Mouse (Mus musculus) neural tube, embryonic 15.5 days (tissue): Measurements from ENCODE around the gene Usp24. TPM values are rescaled to one million over a fixed set of nuclear protein-coding genes. Genes with fewer than 3 reads are reported as not detected.

Experiments
- ATAC-seq: fragments of 200-750 bp; cut with Nextera tagmentation; 2 replicates; pipeline ENCODE4 v1.8.0; 2017; ENCODE audit warnings: mild to moderate bottlenecking, moderate TSS enrichment, moderate library complexity; ENCODE audit not compliant: low FRiP score
- H3K27ac ChIP-seq: fragments of 300-500 bp; sonication (generic); replicated peaks from 2 replicates; pipeline ENCODE4 v1.5.1; 2015; ENCODE audit warnings: mild to moderate bottlenecking, inconsistent platforms
- H3K27me3 ChIP-seq: fragments of 300-500 bp; sonication (generic); replicated peaks from 2 replicates; pipeline ENCODE4 v1.6.1; 2015; ENCODE audit warnings: inconsistent platforms
- H3K36me3 ChIP-seq: fragments of 300-500 bp; sonication (generic); 2 replicates; pipeline ENCODE4 v1.6.1; 2015; ENCODE audit warnings: inconsistent platforms
- H3K4me1 ChIP-seq: fragments of 300-500 bp; sonication (generic); 2 replicates; pipeline ENCODE4 v1.6.1; 2015; ENCODE audit warnings: inconsistent platforms
- H3K4me2 ChIP-seq: fragments of 300-500 bp; sonication (generic); 2 replicates; pipeline ENCODE4 v1.6.1; 2015; ENCODE audit warnings: inconsistent platforms, mild to moderate bottlenecking, moderate library complexity
- H3K4me3 ChIP-seq: fragments of 300-500 bp; sonication (generic); replicated peaks from 2 replicates; pipeline ENCODE4 v1.5.1; 2015; ENCODE audit warnings: mild to moderate bottlenecking, inconsistent platforms
- H3K9ac ChIP-seq: fragments of 300-500 bp; sonication (generic); replicated peaks from 2 replicates; pipeline ENCODE4 v1.6.1; 2015; ENCODE audit warnings: mild to moderate bottlenecking, inconsistent platforms
- H3K9me3 ChIP-seq: fragments of 300-500 bp; sonication (generic); replicated peaks from 2 replicates; pipeline ENCODE4 v1.6.1; 2016; ENCODE audit warnings: inconsistent platforms
- WGBS: fragments of 180-500 bp; shearing (Covaris S2); methylation state at CpG from one replicate; pipeline ENCODE4 v1.1.7; 2015; ENCODE audit warnings: mixed read lengths; 5-methylcytosine and 5-hydroxymethylcytosine counted together
- polyA plus RNA-seq: library from polyadenylated mRNA; unstranded; fragments of >200 nt; fragmentation: Nextera tagmentation; extraction: Ambion mirVana; gene quantifications from 2 replicates; pipeline ENCODE4 v1.2.1, GENCODE M21; 2015

Usp24 gene
- polyA plus RNA-seq, 1 experiment from 2014 or later = 7.4 TPM

DNA sequence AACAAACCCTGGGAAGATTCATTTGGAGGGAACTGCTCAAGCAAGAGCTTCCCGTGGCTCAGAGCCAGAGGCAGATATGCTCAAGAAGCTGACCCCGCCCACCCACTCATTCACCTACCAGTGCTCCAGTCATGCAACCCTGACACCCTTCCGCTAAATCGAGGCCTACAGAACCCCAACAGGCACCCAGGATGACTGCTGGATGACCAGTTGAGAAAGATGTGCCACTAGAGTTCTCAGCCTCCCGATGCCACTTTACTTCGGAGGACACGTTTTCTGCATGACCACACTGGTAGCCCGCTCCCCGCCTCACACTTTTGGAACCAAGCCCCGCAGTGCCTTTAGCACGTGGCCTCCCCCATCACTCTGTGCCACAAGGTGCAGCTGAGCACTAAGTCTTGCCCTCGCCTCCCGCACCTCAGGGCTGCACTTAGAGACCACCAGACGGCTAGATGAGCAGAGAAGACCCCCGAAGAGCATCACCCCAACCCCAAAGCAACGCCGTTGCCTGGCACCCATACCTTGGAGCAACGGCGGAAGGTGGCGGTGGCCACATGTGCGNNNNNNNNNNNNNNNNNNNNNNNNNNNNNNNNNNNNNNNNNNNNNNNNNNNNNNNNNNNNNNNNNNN, 147.3 kb downstream of the Usp24 start:
- H3K4me1 ChIP-seq = peaks cover 21% of the 10 kb centered on the region
- peak overlapping the region; percentile 86 for H3K4me2 ChIP-seq
- no peak overlapping the region for H3K27ac ChIP-seq
- WGBS = 18% methylated on average over 21 of the region's 21 CpGs
- H3K36me3 ChIP-seq = no peaks in the 10 kb centered on the region
- peaks cover 35% of the 10 kb centered on the region for H3K27me3 ChIP-seq
- peak; percentile 19; the same call in 1 of the 2 replicates for ATAC-seq
- peak overlapping the region; percentile 45 for H3K4me3 ChIP-seq
- peak overlapping the region; percentile 60 for H3K9ac ChIP-seq
- no peaks in the 10 kb centered on the region for H3K9me3 ChIP-seq

GRCm38 (mm10) chr4:106467420-106468110, 151.6 kb downstream of the Usp24 start:
- peaks cover 28% of the 10 kb centered on the region for H3K27me3 ChIP-seq
- H3K9ac ChIP-seq = no peak overlapping the region
- no peak overlapping the region for H3K4me2 ChIP-seq
- ATAC-seq = no peak
- peaks cover 21% of the 10 kb centered on the region for H3K4me1 ChIP-seq
- H3K9me3 ChIP-seq = no peaks in the 10 kb centered on the region
- no peaks in the 10 kb centered on the region for H3K36me3 ChIP-seq
- no peak overlapping the region for H3K4me3 ChIP-seq
- no peak overlapping the region for H3K27ac ChIP-seq
- WGBS = 83% methylated on average over 13 of the region's 13 CpGs

- H3K4me1 ChIP-seq = no peaks in the 10 kb centered on the region
- H3K36me3 ChIP-seq = no peaks in the 10 kb centered on the region
- H3K4me3 ChIP-seq = no peak overlapping the region
- no peaks in the 10 kb centered on the region for H3K9me3 ChIP-seq
- H3K27me3 ChIP-seq = no peaks in the 10 kb centered on the region
- ATAC-seq = no peak
- no peak overlapping the region for H3K4me2 ChIP-seq
- H3K9ac ChIP-seq = no peak overlapping the region
- H3K27ac ChIP-seq = no peak overlapping the region
- WGBS = 84% methylated on average over 5 of the region's 5 CpGs
Observed at GRCm38 (mm10) chr4:106470921-106471320, 154.9 kb downstream of the Usp24 start.

GRCm38 (mm10) chr4:106472335-106472734, 156.3 kb downstream of the Usp24 start:
- WGBS = 20% methylated on average over 3 of the region's 3 CpGs

DNA sequence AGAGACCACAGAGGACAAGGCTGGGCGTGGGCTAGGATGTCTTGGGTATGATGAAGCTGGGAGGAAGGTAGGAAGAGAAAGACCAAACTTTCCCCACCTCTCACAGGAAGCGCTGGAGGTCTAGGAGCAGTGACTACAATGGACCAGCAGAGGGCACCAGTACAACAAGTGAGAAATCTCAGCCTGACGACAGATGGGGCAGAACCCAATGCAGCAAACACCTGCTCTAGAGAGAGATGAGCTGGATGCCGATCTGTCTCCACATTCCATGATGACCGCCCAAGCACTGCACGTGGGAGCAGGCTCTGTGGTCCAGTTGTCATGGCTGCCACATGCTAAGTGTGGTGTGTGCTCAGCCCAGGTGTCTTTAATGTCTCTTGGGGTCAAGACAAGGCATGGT, 158.2 kb downstream of the Usp24 start:
- Histone ChIP-seq H3K27ac (no peak overlapping the region), H3K4me2 (no peak overlapping the region)
- 4% methylated on average over 6 of the region's 6 CpGs for WGBS

More at GRCm38 (mm10) chr4:106472335-106472734, 156.3 kb downstream of the Usp24 start:
- H3K27me3 ChIP-seq = no peaks in the 10 kb centered on the region
- H3K36me3 ChIP-seq = no peaks in the 10 kb centered on the region
- H3K4me1 ChIP-seq = no peaks in the 10 kb centered on the region
- H3K4me3 ChIP-seq = no peak overlapping the region
- no peak overlapping the region for H3K9ac ChIP-seq
- H3K27ac ChIP-seq = no peak overlapping the region
- H3K9me3 ChIP-seq = no peaks in the 10 kb centered on the region
- peak; percentile 61; the same call in 1 of the 2 replicates for ATAC-seq
- no peak overlapping the region for H3K4me2 ChIP-seq

DNA sequence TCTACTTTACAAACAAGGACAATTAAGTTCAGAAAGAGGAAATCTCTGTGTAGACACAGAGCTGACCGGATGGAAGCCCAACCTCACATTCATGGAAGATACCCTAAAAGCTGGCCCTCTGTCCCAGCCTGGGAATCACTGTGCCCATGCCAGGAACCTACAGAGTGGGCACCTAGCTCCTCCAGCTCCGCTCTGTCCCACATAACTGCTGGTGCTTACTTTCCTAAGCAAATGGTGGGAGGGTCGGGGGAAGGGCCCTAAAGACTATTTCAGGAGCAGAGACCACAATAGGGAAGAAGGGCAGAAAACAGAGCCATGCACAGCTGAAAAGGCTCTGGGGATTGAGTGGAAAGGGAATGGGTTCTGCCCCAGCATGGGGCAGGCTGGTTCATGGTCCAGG, 164.5 kb downstream of the Usp24 start:
- no peak overlapping the region for H3K4me2 ChIP-seq
- H3K36me3 ChIP-seq = no peaks in the 10 kb centered on the region
- 67% methylated on average over 3 of the region's 3 CpGs for WGBS
- no peaks in the 10 kb centered on the region for H3K27me3 ChIP-seq
- no peak overlapping the region for H3K9ac ChIP-seq
- H3K4me1 ChIP-seq = 0 out of 2 replicates have a peak, but pooled peaks cover 2% of the 10 kb centered on the region
- no peak overlapping the region for H3K27ac ChIP-seq
- ATAC-seq = no peak
- no peak overlapping the region for H3K4me3 ChIP-seq
- no peaks in the 10 kb centered on the region for H3K9me3 ChIP-seq

More for the DNA sequence above, 158.2 kb downstream of the Usp24 start:
- Histone ChIP-seq H3K4me3 (no peak overlapping the region), H3K27me3 (no peaks in the 10 kb centered on the region), H3K36me3 (no peaks in the 10 kb centered on the region), H3K9me3 (no peaks in the 10 kb centered on the region), H3K4me1 (no peaks in the 10 kb centered on the region), H3K9ac (no peak overlapping the region)
- peak; percentile 29 for ATAC-seq

- Histone ChIP-seq H3K4me1 (0 out of 2 replicates have a peak, but pooled peaks cover 2% of the 10 kb centered on the region), H3K4me2 (no peak overlapping the region), H3K9me3 (no peaks in the 10 kb centered on the region), H3K27ac (no peak overlapping the region), H3K4me3 (no peak overlapping the region), H3K27me3 (no peaks in the 10 kb centered on the region), H3K36me3 (no peaks in the 10 kb centered on the region), H3K9ac (no peak overlapping the region)
- ATAC-seq = no peak
- 34% methylated on average over 7 of the region's 7 CpGs for WGBS
Observed at GRCm38 (mm10) chr4:106483215-106483727, 167.3 kb downstream of the Usp24 start.

GRCm38 (mm10) chr4:106483831-106484230, 167.8 kb downstream of the Usp24 start:
- Histone ChIP-seq H3K9me3 (no peaks in the 10 kb centered on the region), H3K9ac (no peak overlapping the region), H3K36me3 (no peaks in the 10 kb centered on the region), H3K4me3 (no peak overlapping the region), H3K4me2 (no peak overlapping the region), H3K27ac (no peak overlapping the region), H3K4me1 (0 out of 2 replicates have a peak, but pooled peaks cover 2% of the 10 kb centered on the region), H3K27me3 (no peaks in the 10 kb centered on the region)
- ATAC-seq = no peak
- WGBS = 94% methylated on average over 1 of the region's 1 CpGs

- H3K4me2 ChIP-seq = no peak overlapping the region
- H3K9ac ChIP-seq = no peak overlapping the region
- no peaks in the 10 kb centered on the region for H3K36me3 ChIP-seq
- WGBS = 74% methylated on average over 4 of the region's 4 CpGs
- no peak overlapping the region for H3K4me3 ChIP-seq
- H3K9me3 ChIP-seq = no peaks in the 10 kb centered on the region
- no peak for ATAC-seq
- H3K27me3 ChIP-seq = no peaks in the 10 kb centered on the region
- no peak overlapping the region for H3K27ac ChIP-seq
- H3K4me1 ChIP-seq = no peaks in the 10 kb centered on the region
Observed at GRCm38 (mm10) chr4:106490620-106491019, 174.6 kb downstream of the Usp24 start.

Other genes starting within 250 kb of the Usp24 start
- 0.78 and 9.0 TPM in 2 replicates for gene Pcsk9, start 148.1 kb downstream of the Usp24 start, polyA plus RNA-seq
- not detected in 2 replicates for gene Bsnd, start 176.1 kb downstream of the Usp24 start, polyA plus RNA-seq
- 4.6 and 4.8 TPM in 2 replicates for gene Dhcr24, start 244.8 kb downstream of the Usp24 start, polyA plus RNA-seq